Mouse (Mus musculus) cerebellum, adult 2 months (tissue): ENCODE data around the gene Tmem63a. TPM values are rescaled to one million over a fixed set of nuclear protein-coding genes. Genes with fewer than 3 reads are reported as not detected.
A peak's percentile ranks its signal among the peaks of the same experiment; 100 is the strongest.

Source experiments
- DNase-seq, 2 experiments: peaks; one replicate each; pipeline ENCODE4 v3.0.0; 2021
- H3K27ac ChIP-seq: fragments of 200-500 bp; 2 replicates; pipeline ENCODE4 v1.5.1; 2012; ENCODE audit warnings: low read length, control low read depth, inconsistent platforms; ENCODE audit not compliant: insufficient read depth
- H3K27me3 ChIP-seq: fragments of 200-500 bp; 2 replicates; pipeline ENCODE4 v1.6.1; 2012; ENCODE audit warnings: inconsistent platforms, mild to moderate bottlenecking, low read length, moderate library complexity; ENCODE audit not compliant: control insufficient read depth, insufficient read depth
- H3K4me1 ChIP-seq: fragments of 200-500 bp; 2 replicates; pipeline ENCODE4 v1.6.1; 2011; ENCODE audit warnings: low read length; ENCODE audit not compliant: control insufficient read depth, insufficient read depth
- H3K4me3 ChIP-seq: fragments of 200-500 bp; replicated peaks from 2 replicates; pipeline ENCODE3; 2011; ENCODE audit warnings: mild to moderate bottlenecking, low read depth, low read length, control low read depth; ENCODE audit not compliant: insufficient read depth
- CTCF ChIP-seq: fragments of 200-500 bp; IDR thresholded peaks from 2 replicates; pipeline ENCODE4 v1.5.1; 2011; ENCODE audit warnings: low read depth, mild to moderate bottlenecking, control low read depth, low read length, moderate library complexity, borderline replicate concordance; ENCODE audit not compliant: insufficient read depth
- POLR2A ChIP-seq: fragments of 200-500 bp; IDR thresholded peaks from 2 replicates; pipeline ENCODE4 v1.6.1; 2011; ENCODE audit warnings: low read length, control low read depth, borderline replicate concordance; ENCODE audit not compliant: insufficient read depth
- WGBS: fragments of 180-500 bp; shearing (Covaris S2); methylation state at CpG from one replicate; pipeline ENCODE4 v1.1.7; 2018; 5-methylcytosine and 5-hydroxymethylcytosine counted together
- polyA plus RNA-seq: library from polyadenylated mRNA; depleted of rRNA; stranded (reverse); fragments of >200 nt; gene quantifications from 2 replicates; pipeline ENCODE4 v1.2.3, GENCODE M21; 2012

The Tmem63a gene
- polyA plus RNA-seq, 1 experiment = 117 TPM

DNA sequence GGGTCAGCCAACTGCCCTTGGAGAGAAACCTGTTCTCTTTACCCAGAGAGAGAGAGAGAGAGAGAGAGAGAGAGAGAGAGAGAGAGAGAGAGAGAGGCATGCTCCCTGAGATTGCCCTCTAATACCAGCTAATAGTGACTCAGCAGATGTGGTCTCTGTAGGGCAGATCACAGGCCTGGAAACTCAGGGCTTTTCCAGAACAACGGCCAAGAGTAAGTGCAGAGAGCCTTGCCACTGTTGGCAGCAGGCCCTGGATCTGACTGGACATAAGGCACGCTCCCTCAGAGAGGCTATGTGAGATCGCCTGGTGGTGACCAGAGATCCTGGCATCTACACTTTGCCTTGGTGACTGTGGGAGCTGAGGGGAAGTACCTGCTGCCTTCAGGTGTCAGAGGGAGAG, 67.6 kb downstream of the Tmem63a start:
- Histone ChIP-seq H3K27ac (peak overlapping the region; percentile 72), H3K4me1 (peaks cover 25% of the 10 kb centered on the region), H3K4me3 (no peak overlapping the region), H3K27me3 (no peaks in the 10 kb centered on the region)
- TF ChIP-seq CTCF (peak; percentile 26; the same call in 1 of the 2 replicates), POLR2A (0 out of 2 replicates have a peak, but pooled peaks have one; percentile 6)
- 6% methylated on average over 3 of the region's 3 CpGs for WGBS
- DNase-seq = peak; percentile 70 to 82

GRCm38 (mm10) chr1:181010171-181010932, 68.2 kb downstream of the Tmem63a start:
- Histone ChIP-seq H3K4me3 (no peak overlapping the region), H3K27ac (peak overlapping the region; percentile 72), H3K4me1 (peaks cover 31% of the 10 kb centered on the region), H3K27me3 (no peaks in the 10 kb centered on the region)
- 65% methylated on average over 4 of the region's 4 CpGs for WGBS
- TF ChIP-seq CTCF = no peak
- 0 out of 2 replicates have a peak, but pooled peaks have one; percentile 6 for TF ChIP-seq POLR2A
- peak in 1 of 2 experiments; percentile 22 for DNase-seq

DNA sequence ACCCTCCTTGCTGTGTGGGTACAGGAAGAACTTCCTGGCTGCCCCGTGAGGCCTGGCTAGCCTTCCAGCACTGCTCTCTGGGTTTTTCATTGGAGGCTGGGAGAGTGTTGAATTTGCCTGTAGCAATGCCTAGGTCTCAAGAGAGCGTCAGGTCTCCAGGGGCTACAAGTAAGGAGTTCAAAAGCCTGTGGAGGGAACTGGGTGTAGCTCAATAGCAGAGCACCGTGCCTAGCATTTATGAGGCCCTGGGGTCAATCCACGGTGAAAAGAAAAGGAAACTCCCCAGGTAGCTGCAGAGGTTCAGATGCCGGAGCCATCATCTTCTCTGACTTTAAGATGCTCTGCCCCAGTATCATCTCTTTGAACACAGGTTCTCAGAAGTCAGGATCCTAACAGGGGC, 69.5 kb downstream of the Tmem63a start:
- Histone ChIP-seq H3K27me3 (no peaks in the 10 kb centered on the region), H3K27ac (no peak overlapping the region), H3K4me1 (peaks cover 38% of the 10 kb centered on the region), H3K4me3 (no peak overlapping the region)
- DNase-seq = peak in 1 of 2 experiments; percentile 7
- TF ChIP-seq POLR2A (no peak), CTCF (no peak)
- 67% methylated on average over 5 of the region's 5 CpGs for WGBS

DNA sequence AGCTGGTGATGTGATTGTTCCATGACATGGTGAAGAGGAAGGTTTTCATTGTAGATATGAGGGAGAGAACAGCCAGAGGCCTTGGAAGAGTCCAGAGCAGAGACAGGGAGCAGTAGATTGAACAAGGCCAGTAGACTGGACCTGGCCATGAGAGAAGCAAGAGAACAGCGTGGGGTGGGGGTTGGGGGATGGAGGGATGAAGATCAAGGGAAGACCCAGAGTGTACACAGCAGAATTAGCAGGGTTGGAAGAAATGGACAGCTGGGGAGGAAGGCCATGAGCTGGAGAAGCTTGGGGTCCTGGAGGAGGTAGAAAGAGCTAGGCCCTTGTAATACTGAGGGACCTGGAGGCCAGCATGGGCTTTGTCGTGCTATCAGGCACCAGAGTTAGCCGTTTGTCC, 70.3 kb downstream of the Tmem63a start:
- Histone ChIP-seq H3K4me3 (no peak overlapping the region), H3K4me1 (peaks cover 38% of the 10 kb centered on the region), H3K27me3 (no peaks in the 10 kb centered on the region), H3K27ac (no peak overlapping the region)
- no peak for TF ChIP-seq CTCF
- no peak for TF ChIP-seq POLR2A
- DNase-seq = peak in 1 of 2 experiments; percentile 4
- WGBS = 96% methylated on average over 3 of the region's 3 CpGs

DNA sequence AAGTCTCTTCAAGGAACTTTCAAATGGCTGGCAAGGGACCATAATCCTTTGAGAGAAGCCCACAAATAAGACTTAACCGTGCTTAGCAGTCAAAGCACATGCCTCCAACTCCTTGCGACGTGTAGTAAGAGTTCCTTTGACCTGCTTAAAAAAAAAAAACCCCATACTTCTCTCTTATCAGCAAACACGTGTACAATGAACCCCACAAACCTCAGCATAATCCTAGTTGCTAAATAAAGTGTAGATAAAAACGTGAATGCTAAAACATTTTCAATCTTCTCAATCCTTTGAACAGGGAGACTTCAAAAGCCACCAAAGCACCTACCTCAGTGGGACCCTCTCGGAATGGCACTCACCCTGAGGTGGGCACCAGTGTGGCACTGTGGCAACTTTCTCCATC, 71.3 kb downstream of the Tmem63a start:
- Histone ChIP-seq H3K27me3 (no peaks in the 10 kb centered on the region), H3K4me1 (peaks cover 42% of the 10 kb centered on the region), H3K27ac (no peak overlapping the region), H3K4me3 (no peak overlapping the region)
- WGBS = 87% methylated on average over 6 of the region's 6 CpGs
- peak in 1 of 2 experiments; percentile 3 for DNase-seq
- TF ChIP-seq CTCF (no peak), POLR2A (no peak)

- peak; percentile 53 to 62 for DNase-seq
- 0 out of 2 replicates have a peak overlapping the region, but pooled peaks have one; percentile 12 for H3K27ac ChIP-seq
- TF ChIP-seq POLR2A (no peak), CTCF (no peak)
- H3K4me3 ChIP-seq = no peak overlapping the region
- 36% methylated on average over 6 of the region's 6 CpGs for WGBS
- no peaks in the 10 kb centered on the region for H3K27me3 ChIP-seq
- H3K4me1 ChIP-seq = peaks cover 35% of the 10 kb centered on the region
Observed at GRCm38 (mm10) chr1:181014731-181015500, 72.8 kb downstream of the Tmem63a start.

- peak; percentile 46 to 52 for DNase-seq
- H3K27me3 ChIP-seq = no peaks in the 10 kb centered on the region
- peaks cover 28% of the 10 kb centered on the region for H3K4me1 ChIP-seq
- TF ChIP-seq CTCF (no peak), POLR2A (no peak)
- no peak overlapping the region for H3K4me3 ChIP-seq
- peak overlapping the region; percentile 49; the same call in 1 of the 2 replicates for H3K27ac ChIP-seq
Observed at GRCm38 (mm10) chr1:181015558-181015957, 73.4 kb downstream of the Tmem63a start.

DNA sequence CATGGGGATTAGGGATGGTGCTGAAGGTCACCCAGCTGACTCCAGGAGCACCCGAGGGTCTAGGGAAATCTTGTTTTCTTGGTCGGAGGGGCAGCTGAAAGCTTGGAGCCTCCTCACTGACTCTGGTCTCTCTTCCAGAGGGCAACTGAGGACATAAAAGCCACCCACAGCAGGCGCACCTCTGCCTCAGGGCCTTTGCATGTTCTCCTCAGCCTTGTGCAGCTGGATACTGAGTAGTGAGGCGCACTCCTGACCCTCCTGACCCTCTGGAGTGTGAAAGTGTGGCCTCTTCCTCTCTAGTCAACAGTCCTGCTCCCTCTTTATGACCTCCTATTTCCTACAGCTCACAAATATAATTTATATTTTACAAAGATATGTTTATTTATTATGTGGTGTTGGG, 73.9 kb downstream of the Tmem63a start:
- 76% methylated on average over 4 of the region's 4 CpGs for WGBS
- H3K4me1 ChIP-seq = peaks cover 25% of the 10 kb centered on the region
- H3K4me3 ChIP-seq = peak overlapping the region; percentile 3
- TF ChIP-seq CTCF (no peak), POLR2A (no peak)
- no peak for DNase-seq
- H3K27ac ChIP-seq = peak overlapping the region; percentile 49; the same call in 1 of the 2 replicates
- H3K27me3 ChIP-seq = no peaks in the 10 kb centered on the region
